Mouse (Mus musculus) midbrain, embryonic 12.5 days (tissue): ENCODE measurements around the gene Glis3. TPM values are rescaled to one million over a fixed set of nuclear protein-coding genes. Genes with fewer than 3 reads are reported as not detected.
A peak's percentile ranks its signal among the peaks of the same experiment; 100 is the strongest.

Experiments
- ATAC-seq: fragments of 200-750 bp; cut with Nextera tagmentation; 2 replicates; pipeline ENCODE4 v1.8.0; 2017; ENCODE audit warnings: low read depth, moderate TSS enrichment, moderate library complexity; ENCODE audit not compliant: low FRiP score
- H3K27ac ChIP-seq: fragments of 300-500 bp; sonication (generic); replicated peaks from 2 replicates; pipeline ENCODE4 v1.5.1; 2016; ENCODE audit warnings: mild to moderate bottlenecking
- H3K27me3 ChIP-seq: fragments of 300-500 bp; sonication (generic); 2 replicates; pipeline ENCODE4 v1.6.1; 2016; ENCODE audit warnings: mild to moderate bottlenecking
- H3K36me3 ChIP-seq: fragments of 300-500 bp; sonication (generic); 2 replicates; pipeline ENCODE4 v1.6.1; 2016
- H3K4me1 ChIP-seq: fragments of 300-500 bp; sonication (generic); 2 replicates; pipeline ENCODE4 v1.6.1; 2016
- H3K4me2 ChIP-seq: fragments of 300-500 bp; sonication (generic); replicated peaks from 2 replicates; pipeline ENCODE4 v1.6.1; 2016; ENCODE audit warnings: mild to moderate bottlenecking, moderate library complexity
- H3K4me3 ChIP-seq: fragments of 300-500 bp; sonication (generic); 2 replicates; pipeline ENCODE4 v1.5.1; 2016; ENCODE audit warnings: mild to moderate bottlenecking
- H3K9ac ChIP-seq: fragments of 300-500 bp; sonication (generic); replicated peaks from 2 replicates; pipeline ENCODE4 v1.6.1; 2016; ENCODE audit warnings: mild to moderate bottlenecking, moderate library complexity
- H3K9me3 ChIP-seq: fragments of 300-500 bp; sonication (generic); 2 replicates; pipeline ENCODE4 v1.6.1; 2016; ENCODE audit warnings: mild to moderate bottlenecking
- WGBS: fragments of 180-500 bp; shearing (Covaris S2); methylation state at CpG from one replicate; pipeline ENCODE4 v1.1.7; 2016; 5-methylcytosine and 5-hydroxymethylcytosine counted together
- polyA plus RNA-seq: library from polyadenylated mRNA; unstranded; fragments of >200 nt; fragmentation: Nextera tagmentation; extraction: Ambion mirVana; gene quantifications from 2 replicates; pipeline ENCODE4 v1.2.1, GENCODE M21; 2016

The Glis3 gene
- polyA plus RNA-seq, 1 experiment from 2014 or later: 3.5 TPM

GRCm38 (mm10) chr19:28393766-28394165 is 286.1 kb downstream of the Glis3 start:
- Histone ChIP-seq H3K9ac (no peak overlapping the region), H3K27ac (no peak overlapping the region), H3K36me3 (no peaks in the 10 kb centered on the region), H3K4me3 (no peak overlapping the region), H3K4me1 (peaks cover 12% of the 10 kb centered on the region; the same call in 1 of the 2 replicates), H3K27me3 (peaks cover 7% of the 10 kb centered on the region; the same call in 1 of the 2 replicates), H3K4me2 (no peak overlapping the region), H3K9me3 (no peaks in the 10 kb centered on the region)
- no peak for ATAC-seq
- WGBS: 85% methylated on average over 7 of the region's 7 CpGs

- H3K9me3 ChIP-seq: no peaks in the 10 kb centered on the region
- H3K9ac ChIP-seq: no peak overlapping the region
- H3K4me3 ChIP-seq: no peak overlapping the region
- H3K27ac ChIP-seq: no peak overlapping the region
- WGBS: 91% methylated on average over 3 of the region's 3 CpGs
- peaks cover 12% of the 10 kb centered on the region; the same call in 1 of the 2 replicates for H3K4me1 ChIP-seq
- peaks cover 7% of the 10 kb centered on the region; the same call in 1 of the 2 replicates for H3K27me3 ChIP-seq
- no peak overlapping the region for H3K4me2 ChIP-seq
- ATAC-seq: no peak
- H3K36me3 ChIP-seq: no peaks in the 10 kb centered on the region
Measured at GRCm38 (mm10) chr19:28392838-28393237, 287.0 kb downstream of the Glis3 start.

GRCm38 (mm10) chr19:28390920-28391319 is 289.0 kb downstream of the Glis3 start:
- H3K9me3 ChIP-seq: no peaks in the 10 kb centered on the region
- ATAC-seq: no peak
- no peak overlapping the region for H3K9ac ChIP-seq
- no peaks in the 10 kb centered on the region for H3K36me3 ChIP-seq
- WGBS: 85% methylated on average over 4 of the region's 4 CpGs
- peaks cover 12% of the 10 kb centered on the region; the same call in 1 of the 2 replicates for H3K4me1 ChIP-seq
- H3K27ac ChIP-seq: no peak overlapping the region
- no peak overlapping the region for H3K4me2 ChIP-seq
- peaks cover 7% of the 10 kb centered on the region; the same call in 1 of the 2 replicates for H3K27me3 ChIP-seq
- no peak overlapping the region for H3K4me3 ChIP-seq

- ATAC-seq: no peak
- Histone ChIP-seq H3K27ac (no peak overlapping the region), H3K4me3 (no peak overlapping the region), H3K4me2 (no peak overlapping the region), H3K4me1 (no peaks in the 10 kb centered on the region), H3K9ac (no peak overlapping the region), H3K36me3 (no peaks in the 10 kb centered on the region), H3K27me3 (peaks cover 15% of the 10 kb centered on the region; the same call in 1 of the 2 replicates), H3K9me3 (no peaks in the 10 kb centered on the region)
- 75% methylated on average over 5 of the region's 5 CpGs for WGBS
Measured at GRCm38 (mm10) chr19:28389146-28389545, 290.7 kb downstream of the Glis3 start.

- ATAC-seq: no peak
- 83% methylated on average over 5 of the region's 5 CpGs for WGBS
- H3K4me2 ChIP-seq: no peak overlapping the region
Measured at GRCm38 (mm10) chr19:28383425-28383824, 296.5 kb downstream of the Glis3 start.

GRCm38 (mm10) chr19:28382168-28382911 is 297.5 kb downstream of the Glis3 start:
- 36% methylated on average over 10 of the region's 10 CpGs for WGBS
- Histone ChIP-seq H3K9ac (no peak overlapping the region), H3K4me3 (no peak overlapping the region), H3K27me3 (peaks cover 40% of the 10 kb centered on the region), H3K9me3 (no peaks in the 10 kb centered on the region), H3K27ac (no peak overlapping the region), H3K4me2 (peak overlapping the region; percentile 18), H3K4me1 (peaks cover 28% of the 10 kb centered on the region), H3K36me3 (no peaks in the 10 kb centered on the region)
- ATAC-seq: peak; percentile 77

More at GRCm38 (mm10) chr19:28383425-28383824, 296.5 kb downstream of the Glis3 start:
- Histone ChIP-seq H3K4me1 (peaks cover 28% of the 10 kb centered on the region), H3K27ac (no peak overlapping the region), H3K36me3 (no peaks in the 10 kb centered on the region), H3K9me3 (no peaks in the 10 kb centered on the region), H3K4me3 (no peak overlapping the region), H3K9ac (no peak overlapping the region), H3K27me3 (peaks cover 37% of the 10 kb centered on the region)

- no peak overlapping the region for H3K4me2 ChIP-seq
- no peak for ATAC-seq
- no peak overlapping the region for H3K4me3 ChIP-seq
- peaks cover 49% of the 10 kb centered on the region for H3K27me3 ChIP-seq
- peaks cover 28% of the 10 kb centered on the region for H3K4me1 ChIP-seq
- H3K9me3 ChIP-seq: no peaks in the 10 kb centered on the region
- H3K27ac ChIP-seq: no peak overlapping the region
- H3K36me3 ChIP-seq: no peaks in the 10 kb centered on the region
- 51% methylated on average over 9 of the region's 9 CpGs for WGBS
- no peak overlapping the region for H3K9ac ChIP-seq
Measured at GRCm38 (mm10) chr19:28381441-28381840, 298.4 kb downstream of the Glis3 start.

GRCm38 (mm10) chr19:28380691-28381262 is 299.1 kb downstream of the Glis3 start:
- Histone ChIP-seq H3K9ac (no peak overlapping the region), H3K4me3 (no peak overlapping the region), H3K4me1 (peaks cover 28% of the 10 kb centered on the region), H3K27me3 (peaks cover 53% of the 10 kb centered on the region), H3K9me3 (no peaks in the 10 kb centered on the region), H3K36me3 (no peaks in the 10 kb centered on the region), H3K4me2 (no peak overlapping the region), H3K27ac (no peak overlapping the region)
- ATAC-seq: peak; percentile 29; the same call in 1 of the 2 replicates
- 57% methylated on average over 9 of the region's 9 CpGs for WGBS

- ATAC-seq: no peak
- Histone ChIP-seq H3K36me3 (no peaks in the 10 kb centered on the region), H3K9ac (no peak overlapping the region), H3K4me2 (no peak overlapping the region), H3K9me3 (no peaks in the 10 kb centered on the region), H3K4me3 (no peak overlapping the region), H3K27ac (no peak overlapping the region), H3K27me3 (peaks cover 48% of the 10 kb centered on the region), H3K4me1 (peaks cover 31% of the 10 kb centered on the region)
- WGBS: 79% methylated on average over 5 of the region's 5 CpGs
Measured at GRCm38 (mm10) chr19:28377788-28378295, 302.0 kb downstream of the Glis3 start.

- Histone ChIP-seq H3K4me3 (no peak overlapping the region), H3K36me3 (no peaks in the 10 kb centered on the region), H3K27me3 (peaks cover 53% of the 10 kb centered on the region), H3K9me3 (no peaks in the 10 kb centered on the region), H3K27ac (no peak overlapping the region), H3K4me1 (peaks cover 17% of the 10 kb centered on the region), H3K4me2 (no peak overlapping the region), H3K9ac (no peak overlapping the region)
- WGBS: 74% methylated on average over 1 of the region's 1 CpGs
- ATAC-seq: no peak
Measured at GRCm38 (mm10) chr19:28376401-28376800, 303.5 kb downstream of the Glis3 start.

- WGBS: 76% methylated on average over 2 of the region's 2 CpGs
- H3K36me3 ChIP-seq: no peaks in the 10 kb centered on the region
- ATAC-seq: no peak
- peaks cover 53% of the 10 kb centered on the region for H3K27me3 ChIP-seq
- H3K9me3 ChIP-seq: no peaks in the 10 kb centered on the region
- H3K4me2 ChIP-seq: no peak overlapping the region
- no peak overlapping the region for H3K9ac ChIP-seq
- no peak overlapping the region for H3K4me3 ChIP-seq
- H3K27ac ChIP-seq: no peak overlapping the region
- peaks cover 13% of the 10 kb centered on the region for H3K4me1 ChIP-seq
Measured at GRCm38 (mm10) chr19:28375746-28376145, 304.1 kb downstream of the Glis3 start.

- Histone ChIP-seq H3K9ac (no peak overlapping the region), H3K27ac (no peak overlapping the region), H3K4me3 (no peak overlapping the region), H3K27me3 (peaks cover 45% of the 10 kb centered on the region), H3K4me2 (no peak overlapping the region), H3K9me3 (no peaks in the 10 kb centered on the region), H3K36me3 (no peaks in the 10 kb centered on the region), H3K4me1 (peaks cover 7% of the 10 kb centered on the region)
- ATAC-seq: no peak
- WGBS: 52% methylated on average over 2 of the region's 2 CpGs
Measured at GRCm38 (mm10) chr19:28374524-28374923, 305.4 kb downstream of the Glis3 start.
